Mouse (Mus musculus) liver, embryonic 14.5 days (tissue): ENCODE results near the gene Smpd3. TPM values are rescaled to one million over a fixed set of nuclear protein-coding genes. Genes with fewer than 3 reads are reported as not detected.
A peak's percentile ranks its signal among the peaks of the same experiment; 100 is the strongest.
"Not testable (repeated sequence)": the region's sequence is repeated elsewhere in the genome, so short reads cannot be mapped to it uniquely, and the experiment has no call there.

Experiments used
- ATAC-seq: fragments of 200-750 bp; cut with Nextera tagmentation; 2 replicates; pipeline ENCODE4 v1.8.0; 2017; ENCODE audit warnings: moderate number of reproducible peaks, mild to moderate bottlenecking, moderate library complexity; ENCODE audit not compliant: insufficient read depth
- DNase-seq, 3 experiments: peaks; one replicate each; pipeline ENCODE4 v3.0.0-alpha.2; 2012 to 2013; ENCODE audit warnings: low read depth in 3 of 3, low spot score in 3 of 3
- H3K27ac ChIP-seq: fragments of 300-500 bp; sonication (generic); 2 replicates; pipeline ENCODE4 v1.5.1; 2014; ENCODE audit warnings: moderate library complexity, mild to moderate bottlenecking, control low read depth, inconsistent platforms
- H3K27me3 ChIP-seq: fragments of 300-500 bp; sonication (generic); 2 replicates; pipeline ENCODE4 v1.6.1; 2014; ENCODE audit warnings: mild to moderate bottlenecking, low read length, moderate library complexity; ENCODE audit not compliant: control insufficient read depth, insufficient read depth
- H3K36me3 ChIP-seq: fragments of 300-500 bp; sonication (generic); replicated peaks from 2 replicates; pipeline ENCODE4 v1.6.1; 2014; ENCODE audit warnings: low read depth; ENCODE audit not compliant: control insufficient read depth, insufficient read depth
- H3K4me1 ChIP-seq, 2 experiments: fragments of 200-500 bp in 1 of 2; fragments of 300-500 bp in 1 of 2; sonication (generic) in 1 of 2; replicated peaks; 2 replicates each; pipeline ENCODE4 v1.6.1; 2012 to 2014; ENCODE audit warnings: antibody characterized with exemption in 1 of 2, inconsistent platforms in 1 of 2, low read length in 1 of 2; ENCODE audit not compliant: control insufficient read depth in 2 of 2, insufficient read depth in 2 of 2
- H3K4me2 ChIP-seq: fragments of 300-500 bp; sonication (generic); 2 replicates; pipeline ENCODE4 v1.6.1; 2014; ENCODE audit warnings: low read depth, mild to moderate bottlenecking, control low read depth, moderate library complexity
- H3K4me3 ChIP-seq, 2 experiments: fragments of 200-500 bp in 1 of 2; fragments of 300-500 bp in 1 of 2; sonication (generic) in 1 of 2; 2 replicates each; pipeline ENCODE4 v1.5.1; 2012 to 2014; ENCODE audit warnings: low read depth in 2 of 2, low read length in 2 of 2, mild to moderate bottlenecking in 2 of 2, control low read depth in 1 of 2, inconsistent platforms in 1 of 2, moderate library complexity in 1 of 2; ENCODE audit not compliant: insufficient read depth in 1 of 2
- H3K9ac ChIP-seq: fragments of 300-500 bp; sonication (generic); replicated peaks from 2 replicates; pipeline ENCODE4 v1.6.1; 2014; ENCODE audit warnings: mild to moderate bottlenecking, control low read depth, moderate library complexity
- H3K9me3 ChIP-seq: fragments of 300-500 bp; sonication (generic); 2 replicates; pipeline ENCODE4 v1.6.1; 2016; ENCODE audit warnings: low read length, mixed read lengths; ENCODE audit not compliant: control insufficient read depth
- CTCF ChIP-seq: IDR thresholded peaks from 2 replicates; pipeline ENCODE4 v1.5.1; 2016; ENCODE audit warnings: antibody characterized with exemption, low read depth, control low read depth
- EP300 ChIP-seq: IDR thresholded peaks from 2 replicates; pipeline ENCODE4 v1.6.1; 2016; ENCODE audit warnings: antibody characterized with exemption, low read depth
- WGBS: fragments of 180-500 bp; shearing (Covaris S2); extraction: QIAGEN DNeasy Blood & Tissue Kit; methylation state at CpG from one replicate; pipeline ENCODE4 v1.1.7; 2014; ENCODE audit not compliant: insufficient replicate concordance; 5-methylcytosine and 5-hydroxymethylcytosine counted together
- polyA plus RNA-seq, 2 experiments: library from polyadenylated mRNA; depleted of rRNA in 1 of 2; stranded (reverse) in 1 of 2; unstranded in 1 of 2; fragments of >200 nt; fragmentation: Nextera tagmentation in 1 of 2; extraction: Ambion mirVana in 1 of 2; gene quantifications; 2 replicates each; pipeline versions ENCODE4 v1.2.1 to v1.2.3; 2012 to 2014

The Smpd3 gene
- polyA plus RNA-seq, 2 experiments: 0.22 to 0.34 TPM

DNA sequence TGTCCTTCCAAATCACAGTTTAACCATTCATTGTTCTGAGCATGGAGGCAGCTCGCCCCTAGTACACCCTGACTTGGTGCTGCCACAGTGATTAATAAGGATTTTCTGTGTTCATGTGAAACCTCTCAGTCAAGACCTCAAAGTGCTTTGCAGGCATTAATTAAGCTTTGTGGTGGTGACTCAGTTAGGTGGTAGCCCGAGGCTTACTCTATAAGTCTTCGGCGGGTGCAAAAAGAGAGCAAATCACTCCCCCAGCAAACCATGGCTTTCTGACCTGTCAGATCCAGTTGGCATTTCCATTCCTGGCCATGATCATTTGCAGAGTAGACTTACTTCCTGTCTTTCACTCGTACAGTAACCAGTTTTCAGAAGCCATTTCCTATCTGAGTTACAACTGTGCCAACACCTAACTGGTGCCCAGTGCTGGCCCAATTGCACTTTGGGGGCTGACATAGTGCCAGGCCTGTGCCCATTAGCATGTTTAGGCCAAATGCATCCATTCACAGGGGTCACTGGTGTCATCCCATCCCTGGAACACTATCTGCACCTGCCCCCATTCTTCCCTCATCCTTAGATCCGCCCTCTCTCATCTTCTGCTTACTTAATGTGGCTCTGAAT is 24.6 kb downstream of the Smpd3 start:
- DNase-seq (no peak), ATAC-seq (no peak)
- Histone ChIP-seq H3K4me2 (no peak overlapping the region), H3K36me3 (no peaks in the 10 kb centered on the region), H3K9ac (no peak overlapping the region), H3K27me3 (no peaks in the 10 kb centered on the region), H3K9me3 (no peaks in the 10 kb centered on the region), H3K4me1 (peaks cover 0 to 8% of the 10 kb centered on the region in 2 experiments; a peak in 1 of 4 replicates), H3K4me3 (no peak overlapping the region), H3K27ac (no peak overlapping the region)
- no peak for TF ChIP-seq EP300
- TF ChIP-seq CTCF: no peak
- WGBS: 48% methylated on average over 6 of the region's 6 CpGs

DNA sequence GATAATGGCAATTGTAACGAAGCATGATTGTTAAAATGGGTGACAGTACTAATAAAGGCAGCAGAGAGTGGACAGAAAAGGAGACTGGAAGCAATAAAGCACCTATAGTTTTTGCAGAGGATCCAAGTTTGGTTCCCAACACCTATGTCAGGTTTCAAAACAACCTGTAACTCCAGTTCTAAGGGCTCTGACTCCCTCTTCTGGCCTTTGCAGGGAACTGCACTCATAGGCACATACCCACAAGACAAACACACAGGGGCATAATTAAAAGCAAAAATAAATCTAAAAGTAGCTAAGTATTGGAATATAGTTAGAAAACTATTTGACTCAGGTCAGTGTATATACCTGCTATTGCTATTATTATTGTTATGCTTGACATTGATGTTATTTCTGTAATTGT is 25.8 kb downstream of the Smpd3 start:
- no peak for ATAC-seq

DNA sequence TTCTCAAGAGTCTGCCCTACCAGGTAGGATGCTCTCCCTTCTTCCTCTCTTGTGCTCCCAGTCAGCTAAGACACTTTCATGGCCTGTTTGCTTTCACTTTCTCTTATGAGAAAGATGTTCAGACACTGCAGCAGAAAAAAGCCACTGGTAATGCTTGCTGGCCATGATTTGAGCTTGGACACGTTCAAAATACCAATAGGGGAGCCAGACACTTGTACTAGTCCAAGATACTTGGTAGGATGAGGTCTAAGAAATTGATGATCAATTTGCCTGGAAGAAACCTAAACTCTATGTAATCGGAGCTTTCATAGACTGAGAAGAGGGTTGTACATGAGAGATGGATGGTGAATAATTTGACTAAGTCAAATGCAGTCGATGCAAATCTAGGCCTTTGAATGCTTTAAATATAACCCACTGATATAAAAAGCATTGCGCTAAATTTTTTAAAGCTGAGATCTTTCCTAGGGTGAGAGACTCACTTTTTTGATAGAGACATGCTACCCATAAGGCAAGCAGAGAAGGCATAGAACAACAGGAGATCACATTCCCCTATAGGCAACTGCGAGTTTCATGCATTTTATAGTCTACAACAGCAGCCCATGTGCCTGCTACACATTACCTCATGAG is 27.6 kb downstream of the Smpd3 start:
- no peak overlapping the region for H3K9ac ChIP-seq
- H3K4me2 ChIP-seq: no peak overlapping the region
- ATAC-seq: no peak
- peaks cover 0 to 13% of the 10 kb centered on the region in 2 experiments; a peak in 1 of 4 replicates for H3K4me1 ChIP-seq
- H3K27ac ChIP-seq: no peak overlapping the region
- H3K9me3 ChIP-seq: no peaks in the 10 kb centered on the region
- no peaks in the 10 kb centered on the region for H3K36me3 ChIP-seq
- H3K27me3 ChIP-seq: no peaks in the 10 kb centered on the region
- 67% methylated on average over 5 of the region's 5 CpGs for WGBS
- no peak for DNase-seq
- H3K4me3 ChIP-seq: no peak overlapping the region
- TF ChIP-seq EP300 (no peak), CTCF (no peak)

More for the DNA sequence above, 25.8 kb downstream of the Smpd3 start:
- Histone ChIP-seq H3K27me3 (no peaks in the 10 kb centered on the region), H3K4me1 (peaks cover 0 to 11% of the 10 kb centered on the region in 2 experiments; a peak in 1 of 4 replicates), H3K4me3 (no peak overlapping the region), H3K9ac (no peak overlapping the region), H3K36me3 (no peaks in the 10 kb centered on the region), H3K27ac (no peak overlapping the region), H3K9me3 (no peaks in the 10 kb centered on the region), H3K4me2 (no peak overlapping the region)
- WGBS: 79% methylated on average over 1 of the region's 1 CpGs
- no peak for DNase-seq
- TF ChIP-seq EP300: no peak
- TF ChIP-seq CTCF: peak; percentile 34; the same call in 1 of the 2 replicates

DNA sequence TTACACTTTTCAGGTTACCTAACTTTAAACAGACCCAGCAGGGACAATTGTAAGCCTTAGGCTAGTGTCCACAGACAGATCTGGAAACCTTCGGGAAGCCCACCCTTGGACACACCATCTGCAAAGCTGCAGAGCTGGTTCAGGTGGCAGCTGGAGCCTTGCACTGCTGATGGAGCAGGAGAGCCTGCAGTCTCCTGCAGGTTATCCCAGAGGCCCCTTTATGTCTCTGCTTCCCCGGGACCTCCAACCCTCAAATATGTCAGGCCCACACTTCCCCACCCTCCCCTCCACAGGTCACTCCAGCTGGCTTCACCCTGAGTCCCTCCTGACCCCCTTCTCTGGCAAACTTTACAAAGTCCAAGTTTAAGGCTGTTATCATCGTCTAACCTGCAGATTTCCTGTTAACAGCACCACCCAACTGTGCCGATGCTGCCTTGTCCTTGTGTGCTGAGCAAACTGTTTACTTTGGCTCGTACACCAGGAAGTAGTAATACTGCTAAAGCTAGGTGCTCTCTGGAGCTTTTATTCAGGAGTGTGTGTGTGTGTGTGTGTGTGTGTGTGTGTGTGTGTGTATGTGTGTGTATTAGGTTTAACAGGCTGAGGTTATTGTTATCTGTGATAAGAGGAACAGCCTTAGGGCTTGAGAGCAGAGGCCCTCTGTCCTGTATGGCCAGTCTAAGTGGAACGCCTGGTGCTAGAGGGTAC is 29.6 kb downstream of the Smpd3 start:
- H3K27ac ChIP-seq, H3K4me2 ChIP-seq, H3K9ac ChIP-seq, H3K9me3 ChIP-seq, H3K36me3 ChIP-seq, H3K4me3 ChIP-seq, H3K27me3 ChIP-seq: not testable (repeated sequence)
- peak in 2 of 3 experiments; percentile 11 to 17 for DNase-seq
- peaks cover 0 to 18% of the 10 kb centered on the region in 2 experiments; a peak in 2 of 4 replicates for H3K4me1 ChIP-seq
- WGBS: 24% methylated on average over 6 of the region's 6 CpGs
- peak; percentile 65 for ATAC-seq

DNA sequence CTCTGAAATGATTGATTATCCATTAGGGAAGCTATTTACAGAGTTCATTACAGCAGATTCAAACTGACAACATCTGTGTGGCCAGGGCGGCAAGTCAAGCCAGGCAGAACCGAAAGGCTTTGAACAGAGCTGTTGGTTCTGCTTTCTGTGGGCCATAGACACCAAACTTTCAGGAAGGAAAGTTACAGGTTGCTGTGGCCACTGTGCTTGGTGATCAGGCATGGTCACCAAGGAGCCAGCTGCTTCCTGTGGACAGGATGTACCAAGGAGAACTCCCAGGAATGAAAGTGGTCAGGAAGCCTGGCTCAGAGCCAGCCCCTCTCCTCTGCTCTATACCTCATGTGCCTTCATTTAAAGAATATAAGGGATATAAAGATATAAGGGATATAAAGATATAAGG is 30.2 kb downstream of the Smpd3 start:
- ATAC-seq (no peak), DNase-seq (no peak)
- Histone ChIP-seq H3K4me1 (peaks cover 0 to 18% of the 10 kb centered on the region in 2 experiments; a peak in 2 of 4 replicates), H3K36me3 (no peaks in the 10 kb centered on the region), H3K27me3 (no peaks in the 10 kb centered on the region), H3K9ac (no peak overlapping the region), H3K4me2 (no peak overlapping the region), H3K4me3 (no peak overlapping the region), H3K9me3 (no peaks in the 10 kb centered on the region), H3K27ac (no peak overlapping the region)
- 21% methylated on average over 2 of the region's 2 CpGs for WGBS
- TF ChIP-seq EP300 (no peak), CTCF (no peak)

DNA sequence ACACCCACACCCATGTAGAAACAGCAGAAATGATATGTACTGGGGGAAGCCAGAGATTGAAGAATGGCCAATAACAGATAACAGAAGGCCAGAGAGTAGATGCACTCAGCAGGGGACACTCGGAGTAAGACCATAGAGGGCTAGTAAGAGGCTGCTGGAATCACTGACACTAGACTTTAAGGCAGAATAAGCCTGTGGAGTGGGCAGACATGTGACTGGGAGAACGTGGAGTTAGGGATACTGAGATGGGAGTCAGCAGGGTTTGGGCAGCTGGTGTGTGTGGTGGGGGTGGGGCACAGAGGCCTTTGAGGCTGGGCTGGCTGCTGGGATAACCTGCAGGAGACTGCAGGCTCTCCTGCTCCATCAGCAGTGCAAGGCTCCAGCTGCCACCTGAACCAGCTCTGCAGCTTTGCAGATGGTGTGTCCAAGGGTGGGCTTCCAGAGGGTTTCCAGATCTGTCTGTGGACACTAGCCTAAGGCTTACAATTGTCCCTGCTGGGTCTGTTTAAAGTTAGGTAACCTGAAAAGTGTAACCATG is 31.0 kb downstream of the Smpd3 start:
- H3K4me1 ChIP-seq: peaks cover 0 to 18% of the 10 kb centered on the region in 2 experiments; a peak in 2 of 4 replicates
- WGBS: 38% methylated on average over 2 of the region's 2 CpGs
- not testable (repeated sequence) for H3K9ac ChIP-seq, ATAC-seq, DNase-seq, H3K36me3 ChIP-seq, H3K9me3 ChIP-seq, H3K27ac ChIP-seq, H3K4me2 ChIP-seq, H3K4me3 ChIP-seq, H3K27me3 ChIP-seq
